Mouse (Mus musculus): Measurements from ENCODE around the gene Syn3. TPM values are rescaled to one million over a fixed set of nuclear protein-coding genes. Genes with fewer than 3 reads are reported as not detected.
A peak's percentile ranks its signal among the peaks of the same experiment; 100 is the strongest.

The Syn3 gene
- polyA plus RNA-seq, 1 experiment from 2014 or later = 17.1 TPM

GRCm38 (mm10) chr10:86168084-86168483 is 330.6 kb downstream of the Syn3 start:
- no peaks in the 10 kb centered on the region for H3K9me3 ChIP-seq
- H3K9ac ChIP-seq (replicated peaks) = no peak overlapping the region
- 93% methylated on average over 2 of the region's 2 CpGs for WGBS
- H3K36me3 ChIP-seq = no peaks in the 10 kb centered on the region
- H3K4me2 ChIP-seq (replicated peaks) = no peak overlapping the region
- no peak overlapping the region for H3K27ac ChIP-seq (replicated peaks)
- H3K4me3 ChIP-seq = no peak overlapping the region
- no peak for ATAC-seq (replicated peaks)
- no peaks in the 10 kb centered on the region for H3K4me1 ChIP-seq
- no peaks in the 10 kb centered on the region for H3K27me3 ChIP-seq

DNA sequence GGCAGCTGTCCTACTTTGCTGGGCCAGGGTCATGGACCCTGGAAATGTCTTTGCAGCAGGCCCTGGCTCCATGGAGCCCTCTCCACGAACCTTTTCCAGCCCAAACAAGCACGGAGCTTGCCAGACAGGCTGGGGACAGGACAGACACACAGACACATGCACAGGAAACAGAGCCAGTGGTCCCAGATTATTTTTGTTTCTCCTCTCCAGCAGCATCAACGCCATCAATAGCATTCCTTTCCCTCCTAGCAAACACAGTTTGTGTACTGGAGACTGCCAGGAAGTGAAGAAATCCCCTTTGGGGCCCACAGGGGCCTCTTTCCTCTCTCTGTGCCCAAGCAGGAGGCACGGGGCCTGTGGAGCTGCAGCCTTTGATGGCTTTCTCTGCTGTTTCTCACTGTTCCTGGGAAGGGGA is 331.8 kb downstream of the Syn3 start:
- Histone ChIP-seq H3K27me3 (no peaks in the 10 kb centered on the region), H3K4me3 (no peak overlapping the region), H3K4me2 (replicated peaks) (no peak overlapping the region), H3K9ac (replicated peaks) (no peak overlapping the region), H3K27ac (replicated peaks) (peak overlapping the region; percentile 23; the same call in 1 of the 2 replicates), H3K36me3 (no peaks in the 10 kb centered on the region), H3K4me1 (no peaks in the 10 kb centered on the region), H3K9me3 (no peaks in the 10 kb centered on the region)
- WGBS = 5% methylated on average over 4 of the region's 4 CpGs
- no peak for ATAC-seq (replicated peaks)

- H3K4me2 ChIP-seq (replicated peaks) = no peak overlapping the region
- no peak overlapping the region for H3K27ac ChIP-seq (replicated peaks)
- H3K4me1 ChIP-seq = no peaks in the 10 kb centered on the region
- no peaks in the 10 kb centered on the region for H3K9me3 ChIP-seq
- H3K4me3 ChIP-seq = no peak overlapping the region
- WGBS = 47% methylated on average over 3 of the region's 3 CpGs
- H3K27me3 ChIP-seq = no peaks in the 10 kb centered on the region
- H3K36me3 ChIP-seq = no peaks in the 10 kb centered on the region
- H3K9ac ChIP-seq (replicated peaks) = no peak overlapping the region
- ATAC-seq (replicated peaks) = no peak
Measured at GRCm38 (mm10) chr10:86164098-86164497, 334.6 kb downstream of the Syn3 start.

DNA sequence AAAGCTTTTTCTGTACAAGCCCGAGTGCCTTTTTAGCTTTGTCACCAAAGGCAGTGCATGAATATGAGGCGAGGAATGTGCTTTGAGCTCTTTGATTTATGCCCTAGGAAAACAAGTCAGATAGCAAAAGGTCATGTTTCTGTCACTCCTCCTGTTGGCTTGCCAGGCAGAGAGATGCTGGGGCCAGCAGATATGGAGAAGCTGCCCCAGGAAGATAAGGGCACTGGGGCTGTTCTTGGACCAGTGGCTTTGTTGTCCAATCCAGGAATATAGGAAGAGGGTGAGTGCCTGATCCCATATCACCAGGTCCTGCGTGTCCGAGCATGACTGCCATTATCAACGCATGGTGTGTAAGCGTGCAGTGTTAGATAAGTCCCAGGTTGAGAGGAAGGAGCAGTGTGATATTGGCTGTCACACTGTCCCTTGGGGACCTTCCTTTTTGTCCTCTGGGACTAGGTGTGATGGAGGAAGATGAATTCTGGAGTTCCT is 336.9 kb downstream of the Syn3 start:
- H3K4me2 ChIP-seq (replicated peaks) = no peak overlapping the region
- H3K27ac ChIP-seq (replicated peaks) = no peak overlapping the region
- no peak for ATAC-seq (replicated peaks)
- 91% methylated on average over 6 of the region's 6 CpGs for WGBS
- H3K27me3 ChIP-seq = no peaks in the 10 kb centered on the region
- no peak overlapping the region for H3K9ac ChIP-seq (replicated peaks)
- H3K36me3 ChIP-seq = no peaks in the 10 kb centered on the region
- H3K4me3 ChIP-seq = no peak overlapping the region
- no peaks in the 10 kb centered on the region for H3K4me1 ChIP-seq
- H3K9me3 ChIP-seq = no peaks in the 10 kb centered on the region

GRCm38 (mm10) chr10:86158198-86158899 is 340.3 kb downstream of the Syn3 start:
- Histone ChIP-seq H3K27ac (replicated peaks) (no peak overlapping the region), H3K27me3 (no peaks in the 10 kb centered on the region), H3K36me3 (no peaks in the 10 kb centered on the region), H3K9me3 (no peaks in the 10 kb centered on the region), H3K4me2 (replicated peaks) (no peak overlapping the region), H3K9ac (replicated peaks) (no peak overlapping the region), H3K4me1 (no peaks in the 10 kb centered on the region), H3K4me3 (no peak overlapping the region)
- WGBS = 90% methylated on average over 8 of the region's 8 CpGs
- ATAC-seq (replicated peaks) = no peak

- Histone ChIP-seq H3K4me3 (no peak overlapping the region), H3K4me2 (replicated peaks) (no peak overlapping the region), H3K4me1 (no peaks in the 10 kb centered on the region), H3K27me3 (no peaks in the 10 kb centered on the region), H3K9me3 (no peaks in the 10 kb centered on the region), H3K27ac (replicated peaks) (no peak overlapping the region), H3K36me3 (no peaks in the 10 kb centered on the region), H3K9ac (replicated peaks) (no peak overlapping the region)
- ATAC-seq (replicated peaks) = no peak
- 79% methylated on average over 3 of the region's 3 CpGs for WGBS
Measured at GRCm38 (mm10) chr10:86155344-86155743, 343.4 kb downstream of the Syn3 start.

GRCm38 (mm10) chr10:86153221-86153620 is 345.5 kb downstream of the Syn3 start:
- Histone ChIP-seq H3K4me3 (no peak overlapping the region), H3K9me3 (no peaks in the 10 kb centered on the region), H3K4me2 (replicated peaks) (no peak overlapping the region), H3K4me1 (no peaks in the 10 kb centered on the region), H3K36me3 (no peaks in the 10 kb centered on the region), H3K9ac (replicated peaks) (no peak overlapping the region), H3K27me3 (no peaks in the 10 kb centered on the region), H3K27ac (replicated peaks) (no peak overlapping the region)
- no peak for ATAC-seq (replicated peaks)

GRCm38 (mm10) chr10:86151357-86151756 is 347.3 kb downstream of the Syn3 start:
- no peak overlapping the region for H3K9ac ChIP-seq (replicated peaks)
- no peaks in the 10 kb centered on the region for H3K9me3 ChIP-seq
- WGBS = 74% methylated on average over 5 of the region's 5 CpGs
- no peaks in the 10 kb centered on the region for H3K36me3 ChIP-seq
- H3K27me3 ChIP-seq = no peaks in the 10 kb centered on the region
- no peak overlapping the region for H3K27ac ChIP-seq (replicated peaks)
- H3K4me3 ChIP-seq = no peak overlapping the region
- ATAC-seq (replicated peaks) = no peak
- H3K4me2 ChIP-seq (replicated peaks) = no peak overlapping the region
- no peaks in the 10 kb centered on the region for H3K4me1 ChIP-seq

- Histone ChIP-seq H3K27me3 (no peaks in the 10 kb centered on the region), H3K27ac (replicated peaks) (no peak overlapping the region), H3K9ac (replicated peaks) (no peak overlapping the region), H3K4me3 (no peak overlapping the region), H3K9me3 (no peaks in the 10 kb centered on the region), H3K4me2 (replicated peaks) (no peak overlapping the region), H3K36me3 (no peaks in the 10 kb centered on the region), H3K4me1 (no peaks in the 10 kb centered on the region)
- WGBS = 75% methylated on average over 1 of the region's 1 CpGs
- no peak for ATAC-seq (replicated peaks)
Measured at GRCm38 (mm10) chr10:86150076-86150475, 348.6 kb downstream of the Syn3 start.

DNA sequence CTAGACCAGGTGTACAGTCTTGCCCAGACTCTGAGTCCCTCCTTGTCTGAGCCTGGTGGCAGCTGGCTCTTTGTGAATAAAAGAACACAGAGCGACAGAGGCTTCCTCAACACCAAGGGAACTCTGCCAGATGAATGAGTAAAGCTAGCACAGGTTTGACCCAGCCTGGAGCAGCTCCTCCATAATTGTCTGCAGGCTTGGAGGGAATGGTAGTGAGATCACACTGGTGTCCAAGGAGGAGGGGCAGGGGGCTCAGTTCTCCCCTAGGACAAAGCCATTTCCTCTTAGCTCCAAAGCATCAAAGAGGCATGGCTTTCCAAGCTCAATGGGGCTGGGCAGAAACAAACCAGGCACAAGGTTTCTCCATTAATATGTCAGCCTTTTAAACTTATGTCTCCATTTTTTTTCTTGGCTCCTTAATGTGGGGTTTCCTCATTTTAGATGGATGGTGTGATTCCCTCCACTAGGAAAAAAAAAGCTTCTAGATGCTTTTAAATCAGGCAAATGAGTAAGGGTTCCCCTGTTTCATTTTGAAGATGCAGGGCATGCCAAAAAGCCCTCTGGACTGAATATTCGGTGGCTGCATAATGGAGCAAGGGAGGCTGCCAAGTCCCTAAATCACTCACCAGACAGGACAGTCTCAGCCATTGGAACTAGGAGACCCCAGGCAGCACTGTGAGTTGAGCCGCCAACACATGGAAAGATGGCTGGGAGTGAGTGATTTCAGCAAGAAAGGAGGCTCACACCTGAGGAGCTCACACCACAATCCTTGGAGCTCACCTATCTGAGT is 349.5 kb downstream of the Syn3 start:
- H3K4me1 ChIP-seq = no peaks in the 10 kb centered on the region
- H3K4me2 ChIP-seq (replicated peaks) = no peak overlapping the region
- no peaks in the 10 kb centered on the region for H3K36me3 ChIP-seq
- no peaks in the 10 kb centered on the region for H3K9me3 ChIP-seq
- no peaks in the 10 kb centered on the region for H3K27me3 ChIP-seq
- no peak overlapping the region for H3K4me3 ChIP-seq
- H3K9ac ChIP-seq (replicated peaks) = no peak overlapping the region
- ATAC-seq (replicated peaks) = 0 out of 2 replicates have a peak, but pooled peaks have one; percentile 41
- 65% methylated on average over 3 of the region's 3 CpGs for WGBS
- H3K27ac ChIP-seq (replicated peaks) = no peak overlapping the region

DNA sequence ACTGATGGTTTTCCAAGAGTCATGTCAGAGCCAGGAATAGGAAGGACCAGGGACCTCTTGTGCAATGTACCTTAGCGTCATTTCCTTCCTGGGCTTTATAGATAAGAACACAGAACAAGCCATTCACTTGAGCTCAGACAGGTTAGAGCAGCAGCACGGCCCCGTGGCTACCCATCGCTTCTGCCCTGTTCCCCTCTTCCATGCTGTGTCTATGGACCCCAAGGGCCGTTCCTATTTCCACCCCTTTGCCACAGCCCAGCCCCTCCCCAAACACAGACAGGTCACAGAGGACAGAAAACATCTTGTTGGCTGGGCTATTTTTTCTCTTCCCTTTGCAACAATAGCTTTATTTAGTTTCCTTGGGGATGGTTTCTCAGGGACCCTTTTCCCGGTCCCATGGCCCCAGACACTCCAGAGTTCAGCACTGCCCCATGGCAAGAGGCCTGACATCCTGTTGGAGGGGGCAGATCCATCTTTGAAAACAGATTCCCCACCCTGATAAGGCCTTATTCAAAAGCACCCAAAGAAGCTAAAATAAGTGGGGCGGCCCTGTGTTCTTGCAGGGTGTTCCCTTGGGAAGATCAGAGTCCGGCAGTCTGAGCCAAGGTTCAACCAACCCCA is 359.5 kb downstream of the Syn3 start:
- WGBS = 87% methylated on average over 8 of the region's 8 CpGs
- no peaks in the 10 kb centered on the region for H3K9me3 ChIP-seq
- no peaks in the 10 kb centered on the region for H3K4me1 ChIP-seq
- no peaks in the 10 kb centered on the region for H3K27me3 ChIP-seq
- no peak overlapping the region for H3K27ac ChIP-seq (replicated peaks)
- H3K4me2 ChIP-seq (replicated peaks) = no peak overlapping the region
- H3K9ac ChIP-seq (replicated peaks) = no peak overlapping the region
- no peak overlapping the region for H3K4me3 ChIP-seq
- no peaks in the 10 kb centered on the region for H3K36me3 ChIP-seq
- ATAC-seq (replicated peaks) = no peak

GRCm38 (mm10) chr10:86137589-86138173 is 361.0 kb downstream of the Syn3 start:
- no peak overlapping the region for H3K4me3 ChIP-seq
- H3K9me3 ChIP-seq = no peaks in the 10 kb centered on the region
- H3K4me2 ChIP-seq (replicated peaks) = no peak overlapping the region
- no peaks in the 10 kb centered on the region for H3K27me3 ChIP-seq
- no peak overlapping the region for H3K9ac ChIP-seq (replicated peaks)
- 66% methylated on average over 5 of the region's 5 CpGs for WGBS
- H3K27ac ChIP-seq (replicated peaks) = no peak overlapping the region
- ATAC-seq (replicated peaks) = no peak
- H3K36me3 ChIP-seq = no peaks in the 10 kb centered on the region
- H3K4me1 ChIP-seq = no peaks in the 10 kb centered on the region

Data from forebrain, embryonic 15.5 days (tissue).